Mouse (Mus musculus) bone marrow, adult 2 months (tissue): ENCODE measurements around the gene Chchd6. TPM values are rescaled to one million over a fixed set of nuclear protein-coding genes. Genes with fewer than 3 reads are reported as not detected.

Source experiments
- H3K27ac ChIP-seq: fragments of 200-500 bp; 2 replicates; pipeline ENCODE4 v1.5.1; 2012; ENCODE audit warnings: low read depth, mild to moderate bottlenecking, control low read depth, inconsistent platforms, low read length; ENCODE audit not compliant: control insufficient read depth, poor library complexity, insufficient read depth
- H3K4me1 ChIP-seq: fragments of 200-500 bp; 2 replicates; pipeline ENCODE4 v1.6.1; 2011; ENCODE audit warnings: low read length; ENCODE audit not compliant: control insufficient read depth, insufficient read depth
- H3K4me3 ChIP-seq: fragments of 200-500 bp; replicated peaks from 2 replicates; pipeline ENCODE3; 2011; ENCODE audit warnings: mild to moderate bottlenecking, low read depth, low read length, control low read depth; ENCODE audit not compliant: control insufficient read depth
- CTCF ChIP-seq: fragments of 200-500 bp; IDR thresholded peaks from 2 replicates; pipeline ENCODE4 v1.5.1; 2011; ENCODE audit warnings: low read length, control low read depth; ENCODE audit not compliant: control insufficient read depth, insufficient read depth
- POLR2A ChIP-seq: fragments of 200-500 bp; IDR thresholded peaks from 2 replicates; pipeline ENCODE4 v1.6.1; 2011; ENCODE audit warnings: low read depth, mild to moderate bottlenecking, control low read depth, low read length, borderline replicate concordance; ENCODE audit not compliant: control insufficient read depth
- WGBS: fragments of 180-500 bp; shearing (Covaris S2); methylation state at CpG from one replicate; pipeline ENCODE4 v1.1.7; 2018; 5-methylcytosine and 5-hydroxymethylcytosine counted together
- polyA plus RNA-seq: library from polyadenylated mRNA; stranded (reverse); fragments of >200 nt; gene quantifications from 2 replicates; pipeline ENCODE4 v1.2.4, GENCODE M21; 2011; ENCODE audit warnings: low replicate concordance; ENCODE audit not compliant: missing spikeins, insufficient read depth, insufficient read length

Chchd6 gene
- polyA plus RNA-seq, 1 experiment: 7.3 TPM

- WGBS: 78% methylated on average over 3 of the region's 3 CpGs
- H3K27ac ChIP-seq: no peak overlapping the region
- TF ChIP-seq POLR2A (no peak), CTCF (no peak)
- no peak overlapping the region for H3K4me3 ChIP-seq
- H3K4me1 ChIP-seq: no peaks in the 10 kb centered on the region
These were observed 135.8 kb downstream of the Chchd6 start for GRCm38 (mm10) chr6:89459634-89460033.

- TF ChIP-seq POLR2A (no peak), CTCF (no peak)
- H3K4me3 ChIP-seq: no peak overlapping the region
- 86% methylated on average over 2 of the region's 2 CpGs for WGBS
- no peak overlapping the region for H3K27ac ChIP-seq
- H3K4me1 ChIP-seq: no peaks in the 10 kb centered on the region
These were observed 137.9 kb downstream of the Chchd6 start for GRCm38 (mm10) chr6:89457601-89458000.

DNA sequence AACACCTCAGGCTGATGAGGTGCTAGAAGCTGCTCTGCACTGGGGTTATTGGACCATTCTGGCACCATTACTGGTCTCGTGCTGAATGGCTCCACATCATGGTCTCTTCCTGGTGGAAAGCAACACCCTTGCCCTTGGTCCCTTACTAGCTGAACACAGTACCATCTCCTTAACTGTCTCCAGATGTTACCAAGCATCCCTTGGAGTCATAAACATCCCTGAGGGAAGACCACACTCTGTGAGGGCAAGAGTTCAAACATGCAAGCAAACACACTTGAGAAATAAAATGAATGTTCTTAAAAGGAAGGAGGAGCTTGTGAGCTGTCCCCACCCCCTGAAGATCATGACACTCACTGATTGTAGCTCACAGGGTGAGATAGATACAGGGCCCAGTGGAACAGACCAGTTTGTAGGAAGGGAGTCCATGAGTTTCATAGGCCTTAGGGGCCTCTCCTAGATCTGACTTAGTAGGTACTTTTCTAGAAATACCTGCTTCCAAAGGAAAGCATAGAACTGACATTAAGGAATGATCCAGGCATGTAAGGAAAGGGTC lies 139.0 kb downstream of the Chchd6 start:
- WGBS: 64% methylated on average over 1 of the region's 1 CpGs
- H3K27ac ChIP-seq: no peak overlapping the region

GRCm38 (mm10) chr6:89455523-89456000 lies 139.9 kb downstream of the Chchd6 start:
- Histone ChIP-seq H3K4me3 (no peak overlapping the region), H3K27ac (no peak overlapping the region), H3K4me1 (no peaks in the 10 kb centered on the region)
- WGBS: 23% methylated on average over 4 of the region's 4 CpGs
- TF ChIP-seq POLR2A: no peak
- TF ChIP-seq CTCF: no peak

More for the DNA sequence above, 139.0 kb downstream of the Chchd6 start:
- no peaks in the 10 kb centered on the region for H3K4me1 ChIP-seq
- H3K4me3 ChIP-seq: no peak overlapping the region
- TF ChIP-seq POLR2A (no peak), CTCF (no peak)

DNA sequence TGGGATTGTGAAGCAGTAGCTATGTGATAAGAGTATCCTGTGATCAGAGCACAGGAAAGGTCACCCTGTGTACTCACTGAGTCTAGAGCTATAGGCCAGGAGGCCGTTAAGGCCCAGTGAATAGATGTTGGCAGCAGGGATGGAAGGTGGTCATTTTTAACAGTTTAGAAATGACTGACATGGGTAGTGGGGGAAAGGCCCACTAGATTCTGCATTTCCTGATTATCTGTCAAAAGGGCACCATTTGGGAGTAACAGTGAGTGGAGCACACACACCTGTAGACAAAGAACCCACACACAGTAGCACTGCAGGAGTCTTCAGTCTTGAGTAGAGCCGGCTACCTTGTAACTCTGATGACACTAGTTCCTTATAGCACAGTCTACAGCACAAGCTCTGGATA lies 141.0 kb downstream of the Chchd6 start:
- 93% methylated on average over 2 of the region's 2 CpGs for WGBS
- no peak overlapping the region for H3K4me3 ChIP-seq
- H3K27ac ChIP-seq: no peak overlapping the region
- TF ChIP-seq CTCF: no peak
- no peak for TF ChIP-seq POLR2A
- H3K4me1 ChIP-seq: no peaks in the 10 kb centered on the region

GRCm38 (mm10) chr6:89452976-89453674 lies 142.3 kb downstream of the Chchd6 start:
- whole genome bisulfite sequencing: 79% methylated on average over 7 of the region's 7 CpGs
- Histone ChIP-seq H3K27ac (no peak overlapping the region), H3K4me3 (no peak overlapping the region), H3K4me1 (no peaks in the 10 kb centered on the region)
- no peak for TF ChIP-seq CTCF
- TF ChIP-seq POLR2A: no peak

DNA sequence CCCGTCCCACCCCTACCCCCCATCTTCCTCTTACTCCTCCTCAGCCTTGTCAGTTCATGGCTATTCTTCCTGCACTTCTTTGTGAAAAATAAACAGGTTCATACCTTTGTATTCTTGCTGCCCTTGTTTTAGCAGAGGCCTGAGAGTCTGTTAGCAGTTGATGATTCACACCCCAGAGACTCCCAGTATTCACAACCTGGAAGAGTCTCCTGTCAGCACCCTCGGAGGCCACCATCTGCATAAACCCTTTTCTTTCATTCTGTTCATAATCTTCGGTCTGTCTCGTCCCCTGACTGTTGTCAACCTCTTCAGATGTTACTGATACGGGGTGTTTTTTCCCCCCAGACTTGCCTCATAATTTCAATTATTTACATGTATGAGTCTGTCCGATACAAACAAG lies 143.1 kb downstream of the Chchd6 start:
- Histone ChIP-seq H3K4me1 (no peaks in the 10 kb centered on the region), H3K27ac (no peak overlapping the region)
- TF ChIP-seq POLR2A (no peak), CTCF (no peak)

GRCm38 (mm10) chr6:89448736-89449135 lies 146.7 kb downstream of the Chchd6 start:
- Histone ChIP-seq H3K4me1 (no peaks in the 10 kb centered on the region), H3K27ac (no peak overlapping the region)
- 21% methylated on average over 3 of the region's 3 CpGs for WGBS

More for the DNA sequence above, 143.1 kb downstream of the Chchd6 start:
- WGBS: 82% methylated on average over 6 of the region's 6 CpGs
- H3K4me3 ChIP-seq: no peak overlapping the region

GRCm38 (mm10) chr6:89440671-89441070 lies 154.8 kb downstream of the Chchd6 start:
- Histone ChIP-seq H3K4me3 (no peak overlapping the region), H3K4me1 (no peaks in the 10 kb centered on the region), H3K27ac (no peak overlapping the region)
- WGBS: 94% methylated on average over 4 of the region's 4 CpGs
- no peak for TF ChIP-seq CTCF
- no peak for TF ChIP-seq POLR2A

More at GRCm38 (mm10) chr6:89448736-89449135, 146.7 kb downstream of the Chchd6 start:
- no peak for TF ChIP-seq POLR2A
- H3K4me3 ChIP-seq: no peak overlapping the region
